Mouse (Mus musculus): ENCODE data around the gene Olfr26.

- no peak for TF ChIP-seq POLR2A (IDR thresholded peaks at IDR 0.05; ENCODE audit: insufficient read length, low read depth)
- no peak for TF ChIP-seq E2F4 (IDR thresholded peaks at IDR 0.05; ENCODE audit: insufficient read depth)
- TF ChIP-seq MAX (IDR thresholded peaks at IDR 0.05; ENCODE audit: low read depth) = no peak
- TF ChIP-seq POLR2AphosphoS2 (IDR thresholded peaks at IDR 0.05; ENCODE audit: insufficient read length, low read depth) = no peak
- TF ChIP-seq TCF12 (IDR thresholded peaks at IDR 0.05; ENCODE audit: insufficient read depth, poor library complexity, severe bottlenecking) = no peak
- no peak for TF ChIP-seq MYOG (IDR thresholded peaks at IDR 0.05; ENCODE audit: control insufficient read depth in 1 of 3, insufficient read depth in 1 of 3, insufficient read length in 2 of 3, low read depth in 2 of 3)
- no peak for TF ChIP-seq USF1 (IDR thresholded peaks at IDR 0.05; ENCODE audit: low read depth)
- no peak for TF ChIP-seq REST (IDR thresholded peaks at IDR 0.05; ENCODE audit: insufficient read depth, insufficient read length)
- TF ChIP-seq MYOD1 (IDR thresholded peaks at IDR 0.05; ENCODE audit: control insufficient read depth in 1 of 3, insufficient read length in 2 of 3, low read depth in 2 of 3) = no peak
Measured at GRCm38 (mm10) chr9:38833027-38833426, 21.8 kb upstream of the Olfr26 start.

Measured in myocyte (in vitro differentiated cells).